Mouse (Mus musculus): ENCODE results near the gene Defb23. TPM values are rescaled to one million over a fixed set of nuclear protein-coding genes. Genes with fewer than 3 reads are reported as not detected.

Gene Defb23
- total and polyA plus RNA-seq, 3 experiments, result not detected

- no peak for DNase-seq
- no peak overlapping the region for H3K4me3 ChIP-seq
- 80% methylated on average over 6 of the region's 6 CpGs for WGBS
- H3K79me2 ChIP-seq (replicated peaks; ENCODE audit: control insufficient read depth, insufficient read depth, low read length), result no peaks in the 10 kb centered on the region
- H3K27ac ChIP-seq, result no peak overlapping the region
- no peak overlapping the region for H3K9ac ChIP-seq (ENCODE audit: low read depth, low read length)
- intact Hi-C loops (cut with DNase I), result no loop called here
- no peaks in the 10 kb centered on the region for H3K4me1 ChIP-seq (ENCODE audit: control insufficient read depth, insufficient read depth, low read length)
- H3K36me3 ChIP-seq (ENCODE audit: control insufficient read depth, insufficient read depth, low read length), result no peaks in the 10 kb centered on the region
- TF ChIP-seq EP300 (IDR thresholded peaks at IDR 0.05; ENCODE audit: insufficient read depth, low read depth, low read length) (no peak), CTCF (IDR thresholded peaks at IDR 0.05) (no peak), POLR2A (IDR thresholded peaks at IDR 0.05; ENCODE audit: insufficient read depth, low read depth, low read length) (no peak)
- no peaks in the 10 kb centered on the region for H3K27me3 ChIP-seq (ENCODE audit: control insufficient read depth, insufficient read depth, low read length)
These were observed 28.7 kb upstream of the Defb23 start for GRCm38 (mm10) chr2:152493151-152493550.

DNA sequence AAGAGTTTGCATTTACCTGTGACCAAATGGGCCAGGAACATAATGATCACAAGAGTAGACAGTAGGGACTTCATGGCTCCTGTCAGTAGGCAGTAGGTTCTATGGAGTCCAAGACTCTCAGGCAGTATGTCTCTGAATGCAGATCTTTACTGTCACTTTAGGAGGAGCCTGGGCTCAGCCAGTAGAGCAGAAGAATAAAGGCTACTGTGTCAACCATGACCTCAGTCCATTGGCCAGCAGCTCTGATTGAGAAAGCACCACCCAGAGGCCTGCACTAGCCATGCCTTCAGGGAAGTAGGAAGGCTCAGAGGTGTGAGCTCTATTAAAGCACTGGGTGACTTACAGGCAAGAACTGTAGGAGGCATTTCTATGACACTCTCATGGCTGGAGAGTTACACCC, 25.6 kb upstream of the Defb23 start, which contains the start of gene Defb22:
TSS of gene Defb22 (minus strand) at position 101 of the 400 bp plus-strand sequence.
- TF ChIP-seq EP300 (IDR thresholded peaks at IDR 0.05; ENCODE audit: insufficient read depth, low read depth, low read length) (no peak), CTCF (IDR thresholded peaks at IDR 0.05) (no peak), POLR2A (IDR thresholded peaks at IDR 0.05; ENCODE audit: insufficient read depth, low read depth, low read length) (no peak)
- Histone ChIP-seq H3K36me3 (ENCODE audit: control insufficient read depth, insufficient read depth, low read length) (no peaks in the 10 kb centered on the region), H3K27ac (no peak within 1 kb of the TSS)

GRCm38 (mm10) chr2:152487024-152487423, 22.6 kb upstream of the Defb23 start:
- 83% methylated on average over 2 of the region's 2 CpGs for WGBS
- Histone ChIP-seq H3K27me3 (ENCODE audit: control insufficient read depth, insufficient read depth, low read length) (no peaks in the 10 kb centered on the region), H3K36me3 (ENCODE audit: control insufficient read depth, insufficient read depth, low read length) (no peaks in the 10 kb centered on the region), H3K4me3 (no peak overlapping the region), H3K79me2 (replicated peaks; ENCODE audit: control insufficient read depth, insufficient read depth, low read length) (no peaks in the 10 kb centered on the region), H3K27ac (no peak overlapping the region), H3K9ac (ENCODE audit: low read depth, low read length) (no peak overlapping the region), H3K4me1 (ENCODE audit: control insufficient read depth, insufficient read depth, low read length) (no peaks in the 10 kb centered on the region)
- no peak for DNase-seq
- TF ChIP-seq POLR2A (IDR thresholded peaks at IDR 0.05; ENCODE audit: insufficient read depth, low read depth, low read length) (no peak), CTCF (IDR thresholded peaks at IDR 0.05) (peak; percentile 35)
- intact Hi-C loops (cut with DNase I), result no loop called here

More for the DNA sequence above, 25.6 kb upstream of the Defb23 start, which contains the start of gene Defb22:
- Histone ChIP-seq H3K4me1 (ENCODE audit: control insufficient read depth, insufficient read depth, low read length) (no peaks in the 10 kb centered on the region), H3K79me2 (replicated peaks; ENCODE audit: control insufficient read depth, insufficient read depth, low read length) (no peaks in the 10 kb centered on the region), H3K4me3 (no peak within 1 kb of the TSS), H3K27me3 (ENCODE audit: control insufficient read depth, insufficient read depth, low read length) (no peaks in the 10 kb centered on the region), H3K9ac (ENCODE audit: low read depth, low read length) (no peak within 1 kb of the TSS)
- intact Hi-C loops (cut with DNase I), result no loop called here
- DNase-seq, result no peak

GRCm38 (mm10) chr2:152481726-152482125, 17.3 kb upstream of the Defb23 start:
- no peak overlapping the region for H3K27ac ChIP-seq
- DNase-seq, result no peak
- no peak overlapping the region for H3K9ac ChIP-seq (ENCODE audit: low read depth, low read length)
- H3K27me3 ChIP-seq (ENCODE audit: control insufficient read depth, insufficient read depth, low read length), result no peaks in the 10 kb centered on the region
- 92% methylated on average over 7 of the region's 7 CpGs for WGBS
- H3K36me3 ChIP-seq (ENCODE audit: control insufficient read depth, insufficient read depth, low read length), result no peaks in the 10 kb centered on the region
- H3K4me1 ChIP-seq (ENCODE audit: control insufficient read depth, insufficient read depth, low read length), result no peaks in the 10 kb centered on the region
- intact Hi-C loops (cut with DNase I), result no loop called here
- TF ChIP-seq EP300 (IDR thresholded peaks at IDR 0.05; ENCODE audit: insufficient read depth, low read depth, low read length) (no peak), POLR2A (IDR thresholded peaks at IDR 0.05; ENCODE audit: insufficient read depth, low read depth, low read length) (no peak), CTCF (IDR thresholded peaks at IDR 0.05) (no peak)
- no peak overlapping the region for H3K4me3 ChIP-seq
- H3K79me2 ChIP-seq (replicated peaks; ENCODE audit: control insufficient read depth, insufficient read depth, low read length), result no peaks in the 10 kb centered on the region

DNA sequence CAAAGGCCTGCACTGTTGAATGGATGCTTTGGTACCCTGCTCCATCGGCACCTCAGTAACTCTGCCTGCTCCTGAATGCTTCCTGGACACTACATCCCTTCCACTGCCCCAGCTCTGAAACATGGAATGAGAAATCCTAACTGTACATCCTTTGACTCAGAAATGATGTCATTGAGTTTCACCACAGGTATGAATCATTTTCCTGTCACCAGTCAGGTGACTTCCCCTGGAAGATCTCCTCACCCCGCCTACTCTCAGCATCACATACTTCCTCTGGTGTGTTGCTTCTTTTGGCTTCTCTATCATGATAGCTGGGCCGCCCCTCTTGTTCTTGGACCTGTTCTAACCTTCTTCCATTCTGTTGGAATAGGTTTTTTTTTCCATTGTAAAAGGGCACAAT, 16.5 kb upstream of the Defb23 start:
- TF ChIP-seq EP300 (IDR thresholded peaks at IDR 0.05; ENCODE audit: insufficient read depth, low read depth, low read length), result no peak
- no peak for TF ChIP-seq POLR2A (IDR thresholded peaks at IDR 0.05; ENCODE audit: insufficient read depth, low read depth, low read length)
- no peaks in the 10 kb centered on the region for H3K27me3 ChIP-seq (ENCODE audit: control insufficient read depth, insufficient read depth, low read length)
- 59% methylated on average over 3 of the region's 3 CpGs for WGBS
- H3K4me3 ChIP-seq, result no peak overlapping the region
- no peaks in the 10 kb centered on the region for H3K79me2 ChIP-seq (replicated peaks; ENCODE audit: control insufficient read depth, insufficient read depth, low read length)
- intact Hi-C loops (cut with DNase I), result no loop called here
- no peak overlapping the region for H3K9ac ChIP-seq (ENCODE audit: low read depth, low read length)
- H3K4me1 ChIP-seq (ENCODE audit: control insufficient read depth, insufficient read depth, low read length), result no peaks in the 10 kb centered on the region
- no peak overlapping the region for H3K27ac ChIP-seq
- no peaks in the 10 kb centered on the region for H3K36me3 ChIP-seq (ENCODE audit: control insufficient read depth, insufficient read depth, low read length)
- no peak for DNase-seq

- H3K9ac ChIP-seq (ENCODE audit: low read depth, low read length), result no peak within 1 kb of the TSS
- H3K4me1 ChIP-seq (ENCODE audit: control insufficient read depth, insufficient read depth, low read length), result no peaks in the 10 kb centered on the region
- H3K36me3 ChIP-seq (ENCODE audit: control insufficient read depth, insufficient read depth, low read length), result no peaks in the 10 kb centered on the region
- no peak for DNase-seq
- TF ChIP-seq EP300 (IDR thresholded peaks at IDR 0.05; ENCODE audit: insufficient read depth, low read depth, low read length) (no peak), CTCF (IDR thresholded peaks at IDR 0.05) (no peak), POLR2A (IDR thresholded peaks at IDR 0.05; ENCODE audit: insufficient read depth, low read depth, low read length) (no peak)
- no peak within 1 kb of the TSS for H3K4me3 ChIP-seq
- no peaks in the 10 kb centered on the region for H3K27me3 ChIP-seq (ENCODE audit: control insufficient read depth, insufficient read depth, low read length)
- intact Hi-C loops (cut with DNase I), result no loop called here
- H3K27ac ChIP-seq, result no peak within 1 kb of the TSS
- H3K79me2 ChIP-seq (replicated peaks; ENCODE audit: control insufficient read depth, insufficient read depth, low read length), result no peaks in the 10 kb centered on the region
- 45% methylated on average over 2 of the region's 2 CpGs for WGBS
These were observed 12.3 kb upstream of the Defb23 start, which contains the start of gene Defb20 for GRCm38 (mm10) chr2:152476763-152477162. TSS of gene Defb20 (plus strand) at chr2:152477063.
